Mouse (Mus musculus): ENCODE measurements at regions not wholly inside any gene's neighbourhood (a gene's known extent, or its start where the extent isn't known, plus 50 kb on each side); places are given as distances from the start of the nearest gene placed in this dataset.

GRCm38 (mm10) chr19:21913005-21913670, 135.0 kb downstream of the Cemip2 start:
- peak; percentile 26 for DNase-seq (ENCODE audit: low read depth)

- DNase-seq (ENCODE audit: low read depth): no peak
Observed at GRCm38 (mm10) chr19:21913748-21914611, 135.8 kb downstream of the Cemip2 start.

GRCm38 (mm10) chr19:21914658-21915057, 136.5 kb downstream of the Cemip2 start:
- DNase-seq (ENCODE audit: low read depth): no peak

- DNase-seq (ENCODE audit: low read depth): no peak
Observed at GRCm38 (mm10) chr19:21918113-21918512, 140.0 kb downstream of the Cemip2 start.

- no peak for DNase-seq (ENCODE audit: low read depth)
Observed at GRCm38 (mm10) chr19:21919074-21919473, 140.9 kb downstream of the Cemip2 start.

GRCm38 (mm10) chr19:21940114-21940513, 162.0 kb downstream of the Cemip2 start:
- no peak for DNase-seq (ENCODE audit: low read depth)

- DNase-seq (ENCODE audit: low read depth): no peak
Observed at GRCm38 (mm10) chr19:21941720-21942119, 163.6 kb downstream of the Cemip2 start.

- DNase-seq (ENCODE audit: low read depth): no peak
Observed at GRCm38 (mm10) chr19:21942286-21942685, 164.1 kb downstream of the Cemip2 start.

GRCm38 (mm10) chr19:21943407-21943806, 165.3 kb downstream of the Cemip2 start:
- no peak for DNase-seq (ENCODE audit: low read depth)

GRCm38 (mm10) chr19:21946262-21946922, 168.2 kb downstream of the Cemip2 start:
- DNase-seq (ENCODE audit: low read depth): no peak

GRCm38 (mm10) chr19:21948030-21948429, 169.9 kb downstream of the Cemip2 start:
- no peak for DNase-seq (ENCODE audit: low read depth)

GRCm38 (mm10) chr19:21962635-21963034, 176.2 kb upstream of the Trpm3 start:
- DNase-seq (ENCODE audit: low read depth): no peak

- DNase-seq (ENCODE audit: low read depth): no peak
Observed at GRCm38 (mm10) chr19:21989857-21990256, 149.0 kb upstream of the Trpm3 start.

GRCm38 (mm10) chr19:21990970-21991369, 147.9 kb upstream of the Trpm3 start:
- DNase-seq (ENCODE audit: low read depth): no peak

GRCm38 (mm10) chr19:21991413-21991812, 147.4 kb upstream of the Trpm3 start:
- DNase-seq (ENCODE audit: low read depth): no peak

- DNase-seq (ENCODE audit: low read depth): no peak
Observed at GRCm38 (mm10) chr19:21999621-22000020, 139.2 kb upstream of the Trpm3 start.

GRCm38 (mm10) chr19:22008053-22008935, 130.6 kb upstream of the Trpm3 start:
- DNase-seq (ENCODE audit: low read depth): no peak

- DNase-seq (ENCODE audit: low read depth): no peak
Observed at GRCm38 (mm10) chr19:22010239-22010638, 128.6 kb upstream of the Trpm3 start.

GRCm38 (mm10) chr19:22015854-22016610, 122.8 kb upstream of the Trpm3 start:
- DNase-seq (ENCODE audit: low read depth): no peak

- no peak for DNase-seq (ENCODE audit: low read depth)
Observed at GRCm38 (mm10) chr19:22017425-22017824, 121.4 kb upstream of the Trpm3 start.

- DNase-seq (ENCODE audit: low read depth): no peak
Observed at GRCm38 (mm10) chr19:22027577-22027976, 111.3 kb upstream of the Trpm3 start.
